Mouse (Mus musculus) testis, postnatal 14 days (tissue): ENCODE data around the gene Pes1.
"Not testable (repeated sequence)": the region's sequence is repeated elsewhere in the genome, so short reads cannot be mapped to it uniquely, and the experiment has no call there.

Experiments used
- DNase-seq: peaks from one replicate; pipeline ENCODE4 v3.0.0; 2021; ENCODE audit warnings: low spot score

Pes1 gene

DNA sequence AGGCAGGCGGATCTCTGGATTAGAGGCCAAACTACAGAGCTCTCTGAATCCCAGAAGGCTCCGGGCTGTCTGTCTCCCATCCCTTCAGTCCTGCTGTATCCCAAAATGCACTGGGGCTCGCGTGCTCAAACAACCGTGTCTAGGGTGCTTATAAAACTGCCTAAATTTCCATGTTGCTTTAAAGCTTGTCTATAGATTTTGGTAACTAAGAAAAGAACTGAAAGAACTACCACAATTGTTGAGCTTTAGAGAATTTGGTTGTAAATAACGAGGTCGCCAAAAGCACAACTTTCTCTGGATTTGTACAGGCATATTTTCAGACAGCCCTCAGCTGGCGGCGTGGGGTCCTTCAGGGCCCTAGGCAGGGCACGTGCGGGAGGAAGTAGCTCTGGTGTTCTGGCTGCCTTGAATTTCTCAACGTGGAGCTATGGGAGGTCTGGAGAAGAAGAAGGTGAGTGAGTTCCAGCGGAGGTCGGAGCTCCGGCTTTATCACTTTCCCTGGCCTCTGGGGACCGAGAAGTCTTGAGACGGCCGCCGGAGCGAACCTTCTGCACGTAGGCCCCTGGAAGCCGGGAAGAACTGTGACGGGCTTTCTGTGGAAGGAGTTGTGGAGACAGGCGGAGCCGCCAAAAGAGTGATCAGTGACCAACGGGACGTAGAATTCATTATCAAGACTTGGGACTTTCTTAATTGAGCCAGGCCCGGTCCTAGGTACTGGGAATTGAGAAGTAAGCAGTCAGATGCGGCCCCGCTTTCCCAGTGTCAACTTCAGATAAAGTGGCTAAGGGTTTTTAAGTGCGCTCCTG is at the start of gene Pes1:
Gene Pes1, plus strand, starts transcription at position 366 of the 806 bp plus-strand sequence.
- DNase-seq = peak; percentile 87

DNA sequence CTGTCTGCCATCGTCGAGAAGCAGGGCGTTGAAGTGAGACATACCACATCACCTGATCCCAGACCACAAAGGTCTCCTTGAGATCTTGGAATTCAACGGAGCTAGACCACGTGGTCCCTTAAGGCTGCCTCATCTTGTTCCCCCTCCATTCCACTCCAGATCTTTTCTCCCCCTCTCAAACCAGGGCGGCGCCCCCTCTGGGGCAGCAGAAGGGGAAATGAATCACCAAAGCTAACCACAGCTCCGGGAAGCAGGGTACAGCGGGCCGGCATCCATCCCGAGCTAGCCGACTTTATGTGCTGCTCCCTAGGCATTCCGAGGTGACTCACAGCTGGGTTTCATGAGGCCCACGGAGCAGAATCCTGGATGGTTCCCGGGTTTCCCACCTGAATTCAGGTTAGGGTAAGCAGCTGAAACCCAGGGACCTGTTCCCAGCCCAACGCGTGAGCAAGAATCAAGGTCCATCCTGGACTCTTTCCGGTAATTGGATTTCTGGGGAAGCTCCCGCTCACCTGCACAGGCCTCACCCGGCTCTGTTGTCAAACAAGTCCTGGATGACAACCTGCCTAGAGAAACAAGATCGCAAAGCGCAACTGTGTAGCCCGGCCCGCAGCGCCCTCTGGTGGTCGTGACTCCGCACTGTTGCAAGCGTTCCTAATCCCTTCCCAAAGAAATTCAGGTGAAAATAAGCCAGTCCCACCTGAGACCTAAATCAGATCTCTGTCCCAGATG is 49.5 kb upstream of the Pes1 start, which contains the start of gene Slc35e4:
Gene Slc35e4, minus strand, starts transcription at position 556 of the 732 bp plus-strand sequence.
- DNase-seq = peak; percentile 81

DNA sequence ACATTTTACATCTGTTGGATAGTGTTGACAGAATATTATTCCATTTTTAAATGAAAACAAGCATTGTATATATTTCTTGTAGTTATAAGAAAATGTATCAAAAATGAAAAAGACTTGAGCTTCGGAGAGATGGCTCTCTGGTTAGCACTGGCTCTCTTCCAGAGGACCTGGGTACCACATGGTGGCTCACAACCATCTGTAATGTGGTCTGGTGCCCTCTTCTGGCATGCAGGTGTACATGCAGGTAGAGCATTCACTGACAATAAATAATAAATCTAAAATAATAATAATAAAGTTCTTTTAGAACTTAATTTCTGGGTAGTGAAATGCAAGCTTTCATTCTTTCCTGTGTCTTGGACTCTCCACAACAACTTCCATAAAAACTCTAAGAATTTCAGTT is 45.0 kb upstream of the Pes1 start:
- no peak for DNase-seq

DNA sequence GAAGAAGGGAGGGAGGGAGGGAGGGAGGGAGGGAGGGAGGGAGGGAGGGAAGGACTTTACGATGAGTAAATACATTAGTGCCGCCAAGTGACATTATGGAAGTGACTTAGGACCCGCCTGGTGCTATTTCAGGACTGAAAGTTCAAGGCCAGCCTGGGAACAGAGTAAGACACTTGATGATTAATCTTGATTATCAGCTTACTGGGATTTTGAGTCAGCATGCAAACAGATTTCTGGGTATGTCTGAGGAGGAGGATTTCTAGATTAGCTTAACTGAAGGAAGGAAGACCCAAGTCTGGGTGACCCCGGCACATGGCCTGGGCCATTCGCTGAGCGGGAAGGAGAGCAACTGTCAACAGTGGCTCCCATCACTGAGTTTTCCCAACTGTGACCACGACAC is 43.3 kb upstream of the Pes1 start:
- DNase-seq = no peak

DNA sequence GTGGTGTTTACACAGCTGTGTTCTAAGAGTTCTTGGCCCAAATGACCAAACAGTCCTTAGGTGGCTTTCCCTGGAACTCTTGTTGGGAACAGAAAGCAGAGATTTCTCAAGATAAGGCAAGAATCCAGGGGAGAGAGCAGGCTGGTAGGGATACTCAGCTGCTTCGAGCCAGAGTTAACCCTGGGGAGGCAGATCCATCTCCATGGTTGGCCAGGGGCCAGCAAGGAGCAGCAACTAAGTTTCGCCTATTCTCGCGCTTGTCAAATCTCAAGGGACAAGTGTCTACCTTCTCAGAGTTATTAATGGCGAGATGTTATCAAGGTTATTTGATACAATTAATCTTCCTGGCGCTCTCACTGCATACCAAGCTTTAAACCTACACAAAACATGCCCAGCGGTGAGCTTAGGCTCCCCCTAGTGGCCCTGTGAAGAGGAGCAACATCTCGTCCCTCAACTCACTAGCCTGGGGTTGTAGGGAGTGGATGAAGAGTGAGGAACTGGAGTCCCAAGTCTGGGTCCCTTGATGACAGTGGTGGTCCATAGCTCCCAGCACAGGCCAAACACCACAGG is 42.4 kb upstream of the Pes1 start:
- peak; percentile 63 for DNase-seq

DNA sequence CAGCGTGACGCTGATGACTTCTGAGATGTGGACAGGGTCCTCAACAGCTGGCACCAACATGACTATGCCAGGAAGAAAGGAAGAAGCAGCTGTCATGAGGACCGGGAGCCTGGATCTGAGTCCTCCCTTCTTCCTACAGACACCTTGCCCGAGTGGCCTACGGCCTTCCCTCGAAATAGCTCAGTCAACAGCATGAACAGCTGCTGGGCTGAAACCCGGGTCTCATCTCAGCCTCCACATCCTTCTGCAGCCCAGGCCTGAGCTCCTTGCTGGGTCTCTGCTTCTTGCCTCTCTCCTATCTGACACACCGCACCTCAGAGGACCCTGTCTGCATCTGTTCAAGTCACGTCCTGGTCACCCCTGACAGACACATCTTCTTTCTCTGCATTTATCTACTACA is 41.7 kb upstream of the Pes1 start:
- DNase-seq = no peak

DNA sequence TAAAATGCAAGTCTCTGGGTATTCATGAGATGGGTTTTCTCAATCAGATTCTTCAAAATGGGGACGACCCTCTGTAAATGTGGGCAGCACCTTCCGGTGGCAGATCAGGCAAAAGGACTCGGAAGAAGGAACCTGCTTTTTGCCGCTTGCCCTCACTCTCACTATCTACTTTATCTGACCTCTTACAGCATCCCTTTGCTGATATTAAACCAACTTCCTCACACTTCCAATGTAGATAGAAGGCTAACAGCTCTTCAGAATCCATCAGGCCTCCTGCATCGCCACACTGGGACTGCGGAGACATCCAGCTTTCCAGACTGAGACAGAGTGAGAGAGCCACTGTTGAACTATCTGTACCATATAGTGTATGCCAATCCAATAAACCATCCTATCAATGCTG is 41.0 kb upstream of the Pes1 start:
- no peak for DNase-seq

DNA sequence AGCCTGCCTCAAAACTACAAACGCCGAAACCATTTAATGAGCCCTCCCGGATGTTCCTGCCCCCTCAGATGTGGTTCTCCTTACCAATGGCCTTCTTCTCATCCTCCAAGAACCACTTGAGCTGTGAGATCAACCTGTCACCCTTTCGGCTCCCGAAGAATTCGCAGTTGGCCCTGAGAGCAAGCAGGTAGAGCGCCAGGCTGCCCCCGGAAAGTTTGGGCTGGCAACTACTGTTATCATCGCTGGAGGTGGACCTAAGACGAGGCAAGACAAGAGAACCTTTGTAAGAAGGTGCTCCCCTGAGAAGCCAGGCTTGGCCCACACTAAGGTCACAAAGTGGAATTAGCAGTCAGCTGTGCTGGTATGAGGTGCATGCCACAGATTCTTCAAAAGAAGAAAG is 37.9 kb upstream of the Pes1 start:
- DNase-seq = no peak

DNA sequence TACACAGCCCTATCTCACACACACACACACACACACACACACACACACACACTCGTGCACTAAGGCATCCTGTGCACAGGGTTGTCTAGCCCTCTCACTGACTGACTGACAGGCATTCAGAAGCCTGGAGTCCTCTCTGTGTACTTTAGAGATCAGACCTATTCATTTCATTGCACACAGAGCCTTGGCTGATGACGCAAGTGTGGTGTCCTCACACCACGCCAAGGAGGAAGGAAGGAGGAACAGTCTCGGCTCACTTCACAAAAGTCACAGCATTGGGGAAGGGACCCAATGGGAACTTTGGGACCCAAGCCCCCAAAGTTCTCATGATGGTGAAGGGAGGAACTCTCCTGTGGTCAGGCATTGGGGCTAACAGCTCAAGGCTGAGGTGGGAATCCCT is 33.8 kb upstream of the Pes1 start:
- DNase-seq = no peak

DNA sequence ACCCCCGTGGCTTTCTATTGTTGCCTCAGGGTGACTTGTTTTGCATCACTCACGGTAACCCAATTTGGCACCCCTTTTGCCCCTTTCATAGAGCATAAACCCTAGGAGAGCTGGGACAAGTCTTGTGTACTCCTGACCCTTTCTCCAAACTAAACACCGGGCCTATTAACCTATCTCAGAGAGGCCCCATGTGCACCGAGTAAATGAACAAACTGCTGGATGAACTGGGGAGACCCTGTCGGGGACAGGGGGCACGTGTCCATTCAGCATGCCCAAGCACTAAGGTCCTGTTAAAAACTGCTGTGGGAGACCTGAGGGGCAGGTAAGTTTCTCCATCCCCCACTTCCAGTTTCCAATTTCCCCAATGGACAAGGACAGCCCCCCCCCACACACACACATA is 32.8 kb upstream of the Pes1 start:
- DNase-seq = no peak

DNA sequence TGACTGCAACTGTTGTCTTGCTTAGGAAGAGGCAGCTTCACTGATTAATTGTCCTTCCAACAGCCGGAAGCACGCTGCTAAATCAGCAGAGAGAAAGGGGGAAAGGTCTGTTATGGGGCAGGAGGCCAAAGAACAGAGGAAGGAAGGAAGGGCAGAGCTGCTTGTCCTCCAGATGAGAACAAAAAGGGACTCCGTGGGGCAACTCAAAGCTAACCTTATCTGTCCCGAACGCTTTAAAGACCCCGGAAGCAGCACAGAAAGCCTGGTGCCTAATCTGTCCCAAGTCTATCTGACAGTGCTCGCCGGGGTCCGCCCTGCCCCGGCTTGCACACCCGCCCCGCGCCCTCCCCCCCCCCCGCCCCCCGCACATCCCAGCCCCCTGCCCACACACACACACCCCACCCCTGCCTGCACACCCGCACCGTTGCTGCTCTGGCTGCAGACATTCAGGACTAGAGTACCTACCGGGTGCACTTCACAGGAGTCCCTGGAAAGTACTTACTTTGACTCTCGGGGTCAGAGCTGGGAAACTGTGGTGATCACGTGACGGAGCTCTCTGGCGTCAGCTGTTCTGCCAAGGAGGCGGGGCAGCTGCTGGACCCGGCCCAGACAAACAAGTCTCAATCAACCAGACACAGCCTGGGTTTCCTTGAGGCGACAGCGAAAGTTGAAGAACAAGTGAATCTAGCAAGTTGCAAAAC is 32.1 kb upstream of the Pes1 start, which contains the start of gene Tcn2:
Gene Tcn2, minus strand, starts transcription at position 649 of the 701 bp plus-strand sequence.
- DNase-seq = peak; percentile 80

DNA sequence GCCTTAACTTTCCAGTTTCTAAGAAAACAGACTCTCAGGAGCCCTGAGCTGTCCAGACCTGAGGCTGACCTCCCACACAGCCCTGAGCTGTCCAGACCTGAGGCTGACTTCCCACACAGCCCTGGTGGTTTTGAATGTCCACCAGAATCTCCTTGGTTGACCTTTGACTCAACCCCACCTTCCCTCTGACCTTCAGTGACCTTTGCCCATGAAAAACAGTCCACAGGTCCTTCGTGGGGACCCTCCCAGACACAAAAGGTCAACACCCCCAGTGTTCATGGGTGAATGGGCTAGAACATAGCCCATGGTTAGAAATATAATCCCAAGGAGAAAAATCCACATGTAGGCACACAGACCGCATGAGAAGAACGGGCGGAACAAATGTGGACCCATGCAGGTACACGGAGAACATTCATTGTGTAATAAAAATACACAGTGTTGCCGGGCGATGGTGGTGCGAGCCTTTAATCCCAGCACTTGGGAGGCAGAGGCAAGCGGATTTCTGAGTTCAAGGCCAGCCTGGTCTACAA is 30.0 kb upstream of the Pes1 start:
- DNase-seq = no peak

DNA sequence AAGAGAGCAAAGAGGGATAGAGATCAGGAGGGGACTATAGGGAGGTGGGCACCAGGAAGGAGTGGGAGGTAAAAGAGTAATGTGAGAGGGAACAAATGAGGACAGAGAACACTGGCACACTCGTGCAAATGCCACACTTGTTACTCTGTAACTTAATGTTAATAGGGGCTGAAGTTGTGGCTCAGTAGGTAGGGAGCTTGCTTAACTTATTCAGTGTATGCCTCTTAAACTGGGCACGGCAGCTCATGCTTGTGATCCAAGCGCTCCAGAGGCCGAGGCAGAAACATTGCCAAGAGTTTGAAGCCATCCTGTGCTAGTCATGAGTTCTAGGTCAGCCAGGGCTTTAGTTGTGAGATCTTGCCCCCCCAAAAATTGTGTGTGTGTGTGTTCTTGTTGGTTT is 28.6 kb upstream of the Pes1 start:
- DNase-seq = no peak

DNA sequence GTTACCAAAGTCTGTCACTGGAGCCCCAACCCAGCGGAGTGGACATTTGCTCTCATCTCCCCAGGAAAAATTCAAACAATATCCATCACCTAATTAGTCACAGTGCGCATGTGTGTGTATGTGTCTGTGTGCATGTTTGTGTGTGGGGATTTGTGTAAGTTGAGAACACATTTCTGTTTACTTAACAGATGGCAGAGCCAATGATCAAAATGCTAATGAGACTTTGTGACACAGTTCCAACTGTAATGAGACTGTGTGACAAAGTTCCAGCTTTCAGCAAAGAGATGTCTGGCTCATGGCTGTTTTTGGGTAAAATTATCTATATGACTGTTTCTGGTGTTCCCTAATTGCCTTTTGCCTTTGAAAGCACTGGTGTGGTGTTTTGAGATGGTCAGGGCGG is 27.5 kb upstream of the Pes1 start:
- no peak for DNase-seq

DNA sequence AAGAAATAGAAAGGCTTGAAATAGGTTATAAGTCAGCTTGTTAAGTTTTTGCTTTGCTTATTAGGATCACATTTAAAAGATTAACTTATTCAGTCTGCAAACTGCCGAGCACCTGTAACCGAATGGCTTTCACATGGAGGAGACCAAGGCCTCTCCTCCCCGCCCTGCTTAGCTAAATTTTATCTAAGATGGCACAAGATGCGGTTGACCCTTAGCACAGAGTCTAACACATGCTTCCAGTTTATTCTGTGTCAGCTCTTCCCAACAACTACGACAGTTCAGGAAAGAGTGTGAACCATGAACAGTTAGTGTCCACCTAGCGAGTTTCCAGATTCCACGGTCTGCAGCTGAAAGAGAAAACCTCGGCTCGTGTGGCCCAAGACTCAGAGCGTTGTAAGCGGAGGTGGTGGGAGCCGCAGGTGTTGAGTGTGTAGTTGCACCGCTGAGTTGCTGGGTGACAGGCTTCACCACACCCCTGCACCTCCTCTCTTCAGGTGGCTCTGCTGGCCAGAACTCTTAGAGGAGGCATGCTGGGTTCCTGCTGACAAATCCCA is 26.4 kb upstream of the Pes1 start:
- DNase-seq = no peak

DNA sequence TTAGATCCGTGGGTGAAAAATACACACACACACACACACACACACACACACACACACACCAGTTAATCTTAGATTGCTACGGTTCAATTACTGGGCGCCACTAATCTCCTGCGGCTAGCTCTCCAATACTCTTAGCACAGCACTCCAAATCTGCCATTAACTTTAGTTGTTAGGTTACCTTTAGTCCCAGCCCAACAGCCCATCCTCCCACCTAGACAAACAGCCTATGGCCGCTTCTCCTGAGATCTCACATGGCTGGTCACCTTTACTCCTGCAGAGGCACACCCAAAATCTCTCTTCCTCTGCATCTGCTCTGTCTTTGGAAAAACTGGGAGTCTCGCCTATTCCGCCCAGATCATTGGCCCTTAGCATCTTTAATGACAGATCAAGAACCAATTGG is 22.4 kb upstream of the Pes1 start:
- no peak for DNase-seq

DNA sequence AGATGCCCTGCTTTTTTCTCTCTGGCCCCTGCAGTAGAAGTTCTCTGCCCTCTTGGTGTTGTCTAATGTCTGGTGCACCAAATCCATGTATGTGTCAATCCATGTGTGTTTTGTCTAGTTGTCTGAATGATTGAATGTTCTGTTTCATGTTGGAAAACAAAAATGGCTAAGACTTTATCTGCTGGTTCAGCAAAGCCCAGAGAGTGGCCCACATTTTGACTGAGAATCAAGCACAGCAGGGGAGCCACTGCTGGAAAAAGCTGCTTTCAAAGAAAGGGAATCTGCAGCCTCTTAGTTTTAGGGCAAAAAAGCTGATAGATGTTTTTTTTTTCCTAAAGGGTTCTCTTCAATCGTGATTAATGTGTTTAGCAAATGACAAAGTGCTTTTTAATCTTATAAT is 17.4 kb upstream of the Pes1 start:
- no peak for DNase-seq

DNA sequence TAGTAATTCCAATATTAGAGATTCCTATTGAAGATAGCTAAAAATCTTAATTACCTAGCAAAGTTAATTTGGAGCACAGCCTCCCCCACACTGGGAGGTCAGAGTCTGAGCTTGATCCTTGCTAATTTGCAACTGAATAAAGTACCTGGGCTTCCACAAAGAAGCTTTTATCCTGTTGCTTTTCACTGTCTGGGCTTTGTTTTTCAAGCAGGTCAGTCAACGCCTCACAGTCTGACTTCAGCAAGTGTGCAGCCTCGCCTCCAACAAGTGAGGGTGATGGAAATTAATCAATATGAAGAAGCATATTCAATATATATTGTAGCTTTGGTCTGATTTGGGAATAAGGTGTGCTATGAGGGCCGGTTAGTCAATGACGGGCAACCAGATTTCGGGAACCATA is 8.9 kb upstream of the Pes1 start:
- DNase-seq = not testable (repeated sequence)

DNA sequence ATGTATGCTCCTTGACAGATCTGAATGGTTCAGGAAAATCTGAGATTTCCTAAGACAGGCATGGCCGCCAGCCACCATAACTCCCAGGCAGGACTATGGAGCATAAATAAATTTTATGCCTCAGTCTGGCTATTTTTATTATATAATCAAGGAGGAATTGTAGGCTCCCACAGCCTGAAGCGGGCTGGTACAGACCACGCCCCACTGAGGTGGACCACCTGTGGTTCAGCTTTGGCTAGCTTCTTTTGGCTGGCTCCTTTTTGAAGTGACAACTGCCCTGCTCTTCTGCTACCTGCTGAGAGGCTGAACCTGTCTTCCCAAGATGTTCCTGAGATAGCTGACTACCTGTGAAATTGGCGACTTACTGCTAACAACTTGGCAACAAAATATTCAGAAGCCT is 8.4 kb upstream of the Pes1 start:
- DNase-seq = not testable (repeated sequence)

DNA sequence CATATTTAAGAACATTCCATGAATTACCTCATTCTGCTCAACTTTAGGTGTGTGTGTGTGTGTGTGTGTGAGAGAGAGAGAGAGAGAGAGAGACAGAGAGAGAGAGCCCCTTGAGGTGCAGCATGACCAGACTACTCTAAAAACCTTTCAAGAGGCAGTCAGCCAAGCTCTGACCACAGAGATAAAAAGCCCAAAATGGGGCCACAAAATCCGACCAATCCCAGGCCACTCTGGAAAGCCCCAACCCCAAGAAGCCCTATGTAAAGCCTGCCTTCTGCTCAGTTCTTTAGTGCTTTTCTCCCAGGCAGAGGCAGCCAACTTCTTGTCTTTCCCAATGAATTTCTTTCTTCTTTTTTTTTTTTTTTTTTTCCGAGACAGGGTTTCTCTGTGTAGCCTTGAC is 2.9 kb upstream of the Pes1 start:
- DNase-seq = no peak

DNA sequence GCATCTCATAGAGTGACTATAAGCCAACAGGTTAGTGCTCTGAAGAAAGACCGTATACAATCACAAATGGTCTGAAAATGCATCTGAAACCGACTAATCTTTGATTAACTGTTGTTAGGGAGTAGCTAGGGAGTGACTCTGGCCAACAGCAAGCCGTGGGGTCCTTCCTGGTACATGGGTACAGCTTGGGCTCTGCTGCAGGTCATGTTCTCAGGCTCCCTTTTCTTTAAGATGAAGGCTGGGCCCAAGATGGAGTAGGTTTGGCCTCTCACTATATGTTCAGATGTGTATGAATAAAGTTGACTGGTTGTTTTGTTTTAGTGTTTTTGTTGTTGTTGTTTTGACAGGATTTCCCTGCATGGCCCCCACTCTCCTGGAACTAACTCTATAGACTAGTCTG is 2.0 kb upstream of the Pes1 start:
- DNase-seq = no peak

DNA sequence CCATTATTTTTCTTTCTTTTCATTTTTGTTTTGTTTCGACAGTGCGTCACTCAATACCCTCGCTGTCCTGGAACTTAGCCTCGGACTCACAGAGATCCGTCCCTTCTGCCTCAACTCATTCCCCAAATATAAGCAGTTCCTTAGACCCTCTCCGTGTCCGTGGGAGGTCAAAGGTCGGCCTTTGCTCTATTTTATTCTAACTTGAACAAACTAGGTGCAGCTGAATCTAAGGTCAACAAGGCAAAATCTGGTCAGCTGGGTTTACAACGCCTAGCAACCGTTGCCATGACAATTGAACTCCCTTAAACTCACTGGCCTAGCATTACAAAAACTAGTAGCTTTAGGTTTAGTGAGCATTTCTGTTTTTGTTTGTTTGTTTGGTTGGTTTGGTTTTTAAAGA is 620 bp upstream of the Pes1 start:
- DNase-seq = peak; percentile 67
